Mouse (Mus musculus) testis, adult 2 months (tissue): ENCODE results near the gene AK157302.
A peak's percentile ranks its signal among the peaks of the same experiment; 100 is the strongest.

ENCODE experiments used
- CTCF ChIP-seq: fragments of 200-500 bp; IDR thresholded peaks from 2 replicates; pipeline ENCODE4 v1.5.1; 2012; ENCODE audit warnings: low read depth, mild to moderate bottlenecking, inconsistent platforms, low read length, moderate library complexity; ENCODE audit not compliant: control insufficient read depth, insufficient read depth, insufficient replicate concordance
- POLR2A ChIP-seq: fragments of 200-500 bp; IDR thresholded peaks from 2 replicates; pipeline ENCODE4 v1.6.1; 2012; ENCODE audit warnings: low read depth, mild to moderate bottlenecking, inconsistent platforms, low read length, moderate library complexity; ENCODE audit not compliant: control insufficient read depth

DNA sequence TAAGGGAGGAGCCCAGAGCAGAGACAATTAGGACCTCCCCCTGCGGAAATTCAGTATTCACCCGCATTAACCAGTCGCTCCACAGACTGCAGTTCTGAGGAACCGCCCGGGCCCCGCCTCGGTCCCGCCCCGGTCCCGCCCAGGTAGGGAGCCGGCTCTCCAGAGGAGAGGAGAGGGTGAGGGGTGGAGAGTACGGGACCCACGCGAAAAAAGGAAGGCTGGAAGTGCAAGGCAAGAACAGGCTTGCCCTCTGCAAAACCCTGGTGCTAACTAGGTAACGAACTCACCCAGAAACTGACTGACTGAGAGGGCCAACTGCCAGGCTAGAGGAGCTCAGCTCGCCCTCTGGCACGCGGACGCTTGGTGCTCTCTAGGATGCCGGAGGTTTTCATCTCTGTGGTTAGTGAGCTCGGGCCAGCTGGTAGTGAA is 11.2 kb downstream of the AK157302 start:
- TF ChIP-seq POLR2A (peak; percentile 74; the same call in 1 of the 2 replicates), CTCF (no peak)
